Mouse (Mus musculus) right cerebral cortex, postnatal 4 days (tissue): ENCODE results near the gene Ptprf.
A peak's percentile ranks its signal among the peaks of the same experiment; 100 is the strongest.

ENCODE experiments used
- DNase-seq: peaks from one replicate; pipeline ENCODE4 v3.0.0-alpha.2; 2022

Ptprf gene

GRCm38 (mm10) chr4:118199093-118199492 is 92.1 kb downstream of the Ptprf start:
- no peak for DNase-seq

DNA sequence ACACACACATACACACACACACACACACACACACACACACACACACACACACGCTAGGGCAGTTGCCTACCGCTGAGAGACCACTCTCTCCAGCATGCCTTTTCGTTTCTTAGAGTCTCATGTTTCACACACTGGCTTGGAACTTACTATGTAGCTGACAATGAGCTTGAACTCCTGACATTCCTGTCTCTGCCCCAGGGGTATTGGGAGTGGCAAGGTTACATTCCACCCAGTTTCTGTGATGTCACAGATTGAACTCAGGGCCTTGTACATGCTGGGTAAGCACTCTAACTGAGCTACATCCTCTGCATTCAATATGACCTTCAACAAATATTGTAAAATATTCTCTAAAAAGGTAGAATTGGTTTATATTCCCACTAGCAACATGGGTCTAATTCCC is 92.6 kb downstream of the Ptprf start:
- DNase-seq = no peak

DNA sequence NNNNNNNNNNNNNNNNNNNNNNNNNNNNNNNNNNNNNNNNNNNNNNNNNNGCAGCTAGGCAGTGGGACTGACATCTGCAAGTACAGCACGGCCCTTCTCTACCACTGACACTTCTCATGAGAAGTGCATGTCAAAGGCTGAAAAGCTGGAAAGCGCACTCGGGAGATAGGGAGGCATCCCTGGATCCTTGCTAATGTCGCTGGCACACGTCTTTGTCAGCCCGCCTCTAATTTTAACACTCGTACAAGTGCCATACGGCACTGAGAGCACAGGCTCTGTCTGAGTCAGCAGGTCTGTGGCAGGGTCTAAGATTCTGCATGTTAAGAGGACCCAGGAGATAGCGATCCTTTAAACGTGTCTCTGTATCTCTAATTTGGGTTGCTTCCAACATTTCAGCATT is 95.0 kb downstream of the Ptprf start:
- no peak for DNase-seq

DNA sequence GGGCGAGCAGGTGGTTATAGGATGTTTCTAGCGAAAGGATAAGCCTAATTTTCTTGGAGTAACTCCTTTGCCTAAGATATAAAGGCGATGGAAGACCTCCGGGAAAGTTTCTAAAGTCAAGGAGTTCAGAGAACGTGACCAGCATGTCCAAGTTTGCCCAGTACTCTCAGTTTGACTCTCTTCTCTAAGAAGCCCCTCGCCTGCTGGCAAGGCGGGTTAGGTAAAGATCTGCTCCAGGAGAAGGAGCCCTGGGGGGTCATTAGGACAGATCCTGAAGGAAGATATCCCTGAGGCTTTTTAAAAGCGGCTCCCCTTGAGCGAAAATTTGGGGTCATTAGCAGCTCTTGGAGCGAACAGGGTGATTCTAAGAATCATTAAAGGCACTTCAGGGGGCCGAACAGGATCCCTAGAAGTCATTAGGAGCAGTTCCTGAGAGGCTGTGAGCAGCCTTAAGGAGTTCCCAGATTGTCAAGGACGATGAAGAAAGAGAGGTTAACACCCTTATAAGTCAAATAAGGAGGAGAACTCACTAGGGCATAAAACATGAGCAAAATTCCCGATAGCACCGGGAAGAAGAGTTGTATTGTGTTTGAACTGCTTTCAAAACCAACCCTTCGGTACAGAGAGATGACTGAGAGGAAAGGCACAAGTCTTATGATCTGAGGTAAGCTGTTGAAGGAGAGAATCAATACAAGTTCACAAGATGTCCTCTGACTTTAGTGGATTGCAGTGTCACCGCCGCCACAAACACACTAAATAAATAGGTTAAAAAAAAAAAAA is 110.7 kb downstream of the Ptprf start:
- DNase-seq = no peak

DNA sequence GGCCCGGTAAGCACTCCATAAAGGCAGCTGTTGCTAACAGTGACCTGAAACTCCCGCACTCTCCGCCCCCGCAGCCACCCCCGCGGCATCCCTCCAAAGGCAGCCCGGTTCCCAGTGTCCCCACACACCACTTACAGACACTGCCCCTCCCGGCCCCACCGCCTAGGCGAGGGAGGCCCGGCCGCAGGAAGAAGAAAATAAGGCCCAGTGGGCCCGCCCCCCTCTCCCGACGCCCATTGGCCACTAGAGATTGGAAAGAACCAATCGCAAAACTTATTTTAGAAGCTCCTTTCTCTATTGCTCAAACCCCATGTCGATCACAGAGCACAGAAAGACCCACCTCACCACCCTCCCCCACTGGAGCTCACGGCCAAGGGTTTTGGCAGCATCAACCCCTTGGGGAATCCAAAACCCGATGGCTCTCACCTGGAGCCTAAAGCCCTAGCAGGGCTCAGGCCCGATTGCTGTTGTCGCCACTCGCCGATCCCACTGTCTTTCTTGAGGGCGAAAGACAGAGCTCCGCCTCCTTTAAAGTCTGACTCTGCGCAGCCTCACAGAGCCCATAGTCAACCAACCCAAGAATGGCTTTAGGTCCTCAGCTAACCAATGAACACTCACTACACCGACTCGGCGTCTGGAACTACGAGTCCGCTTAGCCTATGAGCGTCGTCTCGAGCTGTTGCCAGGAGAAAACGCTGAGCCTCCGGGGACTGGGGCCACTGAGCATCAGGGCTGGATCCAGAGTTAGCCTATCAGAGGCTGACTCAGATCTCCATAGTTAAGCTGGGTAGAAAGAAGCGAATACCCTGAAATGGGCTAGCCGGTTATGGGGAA is 111.5 kb downstream of the Ptprf start, which contains the start of gene Kdm4a:
Kdm4a (minus strand) TSS at position 577 of the 834 bp plus-strand sequence.
- DNase-seq = peak; percentile 81

DNA sequence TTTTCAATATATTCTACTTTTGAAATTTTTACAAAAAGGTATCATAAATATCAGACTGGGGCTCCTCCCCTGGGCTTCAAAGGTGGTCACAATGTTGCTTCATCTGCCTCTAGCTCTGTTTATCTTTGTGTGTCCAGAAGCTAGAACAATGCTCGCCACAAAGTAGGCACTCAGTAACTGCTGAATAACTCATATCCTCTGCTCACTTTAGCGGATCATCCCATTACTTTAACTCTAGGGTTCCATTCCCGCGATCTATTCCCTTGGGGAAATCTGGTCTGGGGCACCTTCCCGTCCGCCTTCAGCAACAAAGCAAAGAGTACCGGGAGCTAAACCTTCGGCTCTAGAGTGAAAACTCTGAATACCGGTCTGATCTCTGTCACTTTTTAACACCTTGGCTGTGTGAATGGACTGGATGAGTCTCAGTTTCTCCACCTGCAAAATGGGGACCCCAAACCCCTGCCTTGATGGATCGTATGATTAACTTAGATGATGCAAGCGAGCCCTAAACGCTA is 112.2 kb downstream of the Ptprf start:
- DNase-seq = no peak

DNA sequence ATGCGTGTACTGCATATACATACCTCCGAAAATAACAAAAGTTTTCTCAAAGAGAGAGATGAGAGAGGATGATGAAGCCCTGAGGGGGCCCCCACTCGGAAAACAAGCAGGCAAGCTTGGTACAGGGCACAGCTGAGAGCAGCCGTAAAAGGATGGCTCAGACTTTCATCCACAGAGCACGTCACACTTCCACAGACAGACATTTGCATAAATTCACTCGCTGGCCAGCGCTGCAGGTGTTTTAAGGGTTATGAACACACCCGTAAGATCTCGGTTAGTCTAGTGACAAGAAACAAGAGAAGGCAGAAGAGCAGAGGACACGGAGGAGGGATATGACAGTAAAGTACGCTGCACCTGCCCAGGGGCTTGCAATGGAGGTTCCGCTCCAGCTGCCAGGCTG is 118.7 kb downstream of the Ptprf start:
- no peak for DNase-seq

GRCm38 (mm10) chr4:118171006-118171405 is 120.2 kb downstream of the Ptprf start:
- no peak for DNase-seq

- no peak for DNase-seq
Observed at GRCm38 (mm10) chr4:118162123-118162522, 129.1 kb downstream of the Ptprf start.
